Mouse (Mus musculus): Measurements from ENCODE around the gene Pde4b. TPM values are rescaled to one million over a fixed set of nuclear protein-coding genes. Genes with fewer than 3 reads are reported as not detected.
"Not testable (repeated sequence)": the region's sequence is repeated elsewhere in the genome, so short reads cannot be mapped to it uniquely, and the experiment has no call there.

The Pde4b gene
- polyA plus RNA-seq, 1 experiment from 2014 or later, result 25.7 TPM

- DNase-seq (peak; percentile 62), ATAC-seq (ENCODE audit: insufficient read depth) (no peak)
- H3K36me3 ChIP-seq (ENCODE audit: insufficient read depth), result no peaks in the 10 kb centered on the region
- H3K9ac ChIP-seq, result no peak overlapping the region
- no peak overlapping the region for H3K4me2 ChIP-seq
- WGBS, result 40% methylated on average over 4 of the region's 4 CpGs
- H3K27ac ChIP-seq (ENCODE audit: low read depth), result no peak overlapping the region
- H3K4me1 ChIP-seq (ENCODE audit: insufficient read depth), result no peaks in the 10 kb centered on the region
- no peak overlapping the region for H3K4me3 ChIP-seq (ENCODE audit: low read depth, low read length)
- no peaks in the 10 kb centered on the region for H3K9me3 ChIP-seq (ENCODE audit: low read depth, low read length)
- peak; percentile 64 for TF ChIP-seq CTCF (IDR thresholded peaks at IDR 0.05; ENCODE audit: low read depth)
- no peaks in the 10 kb centered on the region for H3K27me3 ChIP-seq (ENCODE audit: insufficient read depth, low read length)
These were observed 399.0 kb downstream of the Pde4b start for GRCm38 (mm10) chr4:102486134-102486920.

DNA sequence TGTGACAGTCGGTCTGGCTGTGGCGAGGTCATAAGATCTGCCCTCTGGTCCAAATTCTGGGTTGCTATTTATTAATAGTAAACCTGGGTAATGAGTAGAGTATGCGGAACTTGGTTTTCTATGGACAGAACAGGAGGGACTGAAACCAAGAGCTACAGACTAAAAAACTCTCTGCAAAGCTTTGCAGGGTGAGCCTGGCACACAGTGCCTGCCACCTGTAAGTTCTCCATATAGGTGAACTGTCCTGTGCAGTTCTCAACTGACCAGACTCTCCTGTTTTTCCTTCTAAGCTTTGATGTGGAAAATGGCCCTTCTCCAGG, 399.5 kb downstream of the Pde4b start:
- Histone ChIP-seq H3K27me3 (ENCODE audit: insufficient read depth, low read length) (no peaks in the 10 kb centered on the region), H3K4me1 (ENCODE audit: insufficient read depth) (no peaks in the 10 kb centered on the region), H3K4me2 (no peak overlapping the region), H3K36me3 (ENCODE audit: insufficient read depth) (no peaks in the 10 kb centered on the region), H3K27ac (ENCODE audit: low read depth) (no peak overlapping the region), H3K9me3 (ENCODE audit: low read depth, low read length) (no peaks in the 10 kb centered on the region), H3K4me3 (ENCODE audit: low read depth, low read length) (no peak overlapping the region), H3K9ac (no peak overlapping the region)
- TF ChIP-seq CTCF (IDR thresholded peaks at IDR 0.05; ENCODE audit: low read depth), result no peak
- WGBS, result 71% methylated on average over 3 of the region's 3 CpGs
- DNase-seq, result no peak
- ATAC-seq (ENCODE audit: insufficient read depth), result no peak

- H3K4me1 ChIP-seq (ENCODE audit: insufficient read depth), result no peaks in the 10 kb centered on the region
- TF ChIP-seq CTCF (IDR thresholded peaks at IDR 0.05; ENCODE audit: low read depth), result peak; percentile 40; the same call in 1 of the 2 replicates
- ATAC-seq (ENCODE audit: insufficient read depth) (no peak), DNase-seq (peak; percentile 49)
- H3K27ac ChIP-seq (ENCODE audit: low read depth), result no peak overlapping the region
- H3K4me2 ChIP-seq, result no peak overlapping the region
- no peak overlapping the region for H3K9ac ChIP-seq
- no peaks in the 10 kb centered on the region for H3K36me3 ChIP-seq (ENCODE audit: insufficient read depth)
- 26% methylated on average over 2 of the region's 2 CpGs for WGBS
- no peaks in the 10 kb centered on the region for H3K9me3 ChIP-seq (ENCODE audit: low read depth, low read length)
- no peak overlapping the region for H3K4me3 ChIP-seq (ENCODE audit: low read depth, low read length)
- H3K27me3 ChIP-seq (ENCODE audit: insufficient read depth, low read length), result no peaks in the 10 kb centered on the region
These were observed 400.7 kb downstream of the Pde4b start for GRCm38 (mm10) chr4:102488000-102488399.

- no peak overlapping the region for H3K4me3 ChIP-seq (ENCODE audit: low read depth, low read length)
- H3K27me3 ChIP-seq (ENCODE audit: insufficient read depth, low read length), result no peaks in the 10 kb centered on the region
- H3K36me3 ChIP-seq (ENCODE audit: insufficient read depth), result no peaks in the 10 kb centered on the region
- no peak overlapping the region for H3K9ac ChIP-seq
- TF ChIP-seq CTCF (IDR thresholded peaks at IDR 0.05; ENCODE audit: low read depth), result no peak
- no peaks in the 10 kb centered on the region for H3K4me1 ChIP-seq (ENCODE audit: insufficient read depth)
- no peak for ATAC-seq (ENCODE audit: insufficient read depth)
- WGBS, result 72% methylated on average over 11 of the region's 11 CpGs
- no peaks in the 10 kb centered on the region for H3K9me3 ChIP-seq (ENCODE audit: low read depth, low read length)
- H3K27ac ChIP-seq (ENCODE audit: low read depth), result no peak overlapping the region
- no peak for DNase-seq
- H3K4me2 ChIP-seq, result no peak overlapping the region
These were observed 404.3 kb downstream of the Pde4b start for GRCm38 (mm10) chr4:102491468-102492123.

DNA sequence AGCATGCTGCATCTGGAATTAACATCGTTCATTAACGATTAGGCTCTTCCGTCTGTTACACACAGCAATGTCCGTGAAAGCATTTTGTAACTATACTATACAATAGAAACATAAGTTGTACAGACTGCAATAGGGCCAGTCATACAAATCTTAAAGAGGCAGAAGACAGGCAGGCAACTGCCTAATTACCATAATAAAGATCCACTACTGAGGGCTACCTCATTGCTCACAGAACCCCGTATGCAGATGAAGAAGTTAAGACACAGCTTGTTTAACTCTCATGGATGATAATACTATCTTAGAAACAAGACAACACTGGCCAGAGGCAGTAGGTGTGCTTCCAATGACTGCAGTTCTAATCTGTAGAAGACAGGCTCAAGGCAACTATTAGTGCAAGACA, 405.6 kb downstream of the Pde4b start:
- ATAC-seq (ENCODE audit: insufficient read depth) (no peak), DNase-seq (no peak)
- no peaks in the 10 kb centered on the region for H3K9me3 ChIP-seq (ENCODE audit: low read depth, low read length)
- no peak overlapping the region for H3K4me3 ChIP-seq (ENCODE audit: low read depth, low read length)
- H3K4me2 ChIP-seq, result no peak overlapping the region
- 89% methylated on average over 5 of the region's 5 CpGs for WGBS
- no peaks in the 10 kb centered on the region for H3K27me3 ChIP-seq (ENCODE audit: insufficient read depth, low read length)
- H3K4me1 ChIP-seq (ENCODE audit: insufficient read depth), result no peaks in the 10 kb centered on the region
- no peaks in the 10 kb centered on the region for H3K36me3 ChIP-seq (ENCODE audit: insufficient read depth)
- no peak for TF ChIP-seq CTCF (IDR thresholded peaks at IDR 0.05; ENCODE audit: low read depth)
- H3K27ac ChIP-seq (ENCODE audit: low read depth), result no peak overlapping the region
- no peak overlapping the region for H3K9ac ChIP-seq

DNA sequence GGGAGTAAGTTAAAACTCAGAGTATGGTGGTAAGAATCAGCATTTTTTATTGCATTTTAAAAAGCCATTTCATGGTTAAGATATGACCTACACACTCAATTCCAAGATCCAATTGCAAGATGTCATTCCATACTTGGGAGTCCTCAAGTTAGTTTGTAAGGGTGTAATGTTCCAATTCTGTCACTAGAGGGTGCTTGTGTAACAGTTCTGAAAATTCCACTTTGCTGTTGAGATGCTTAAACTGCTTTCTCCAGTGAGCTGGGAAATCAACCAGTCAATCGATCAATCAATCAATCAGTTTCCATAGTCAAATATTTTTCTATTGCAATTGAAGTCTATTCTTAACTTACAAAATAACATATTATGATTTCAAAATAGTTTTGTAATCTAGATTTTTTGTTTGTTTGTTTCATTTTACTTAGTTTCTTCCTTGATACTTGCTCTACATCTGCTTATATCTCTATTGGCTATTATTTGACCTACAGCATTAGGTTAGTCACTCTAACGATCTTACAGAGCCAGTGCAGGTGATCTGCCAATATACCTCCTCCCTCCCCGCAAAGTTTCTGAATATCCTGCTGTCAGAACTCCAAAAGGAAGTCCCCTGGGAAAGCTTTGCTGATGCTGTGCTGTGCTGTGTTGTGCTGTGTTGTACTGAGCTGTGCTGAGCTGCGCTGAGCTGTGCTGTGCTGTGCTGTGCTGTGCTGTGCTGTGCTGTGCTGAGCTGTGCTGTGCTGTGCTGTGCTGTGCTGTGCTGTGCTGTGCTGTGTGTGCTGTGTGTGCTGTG, 406.2 kb downstream of the Pde4b start:
- WGBS, result 44% methylated on average over 4 of the region's 4 CpGs

GRCm38 (mm10) chr4:102494203-102494602, 406.9 kb downstream of the Pde4b start:
- H3K27ac ChIP-seq (ENCODE audit: low read depth); H3K9me3 ChIP-seq (ENCODE audit: low read depth, low read length); DNase-seq; H3K9ac ChIP-seq; H3K4me1 ChIP-seq (ENCODE audit: insufficient read depth); H3K27me3 ChIP-seq (ENCODE audit: insufficient read depth, low read length); H3K4me2 ChIP-seq; H3K4me3 ChIP-seq (ENCODE audit: low read depth, low read length); H3K36me3 ChIP-seq (ENCODE audit: insufficient read depth): not testable (repeated sequence)
- 94% methylated on average over 5 of the region's 10 CpGs for WGBS
- ATAC-seq (ENCODE audit: insufficient read depth), result peak; percentile 82; the same call in 1 of the 2 replicates

More for the DNA sequence above, 406.2 kb downstream of the Pde4b start:
- H3K4me2 ChIP-seq, result no peak overlapping the region
- no peaks in the 10 kb centered on the region for H3K9me3 ChIP-seq (ENCODE audit: low read depth, low read length)
- no peak overlapping the region for H3K27ac ChIP-seq (ENCODE audit: low read depth)
- ATAC-seq (ENCODE audit: insufficient read depth) (no peak; the same call in 1 of the 2 replicates), DNase-seq (peak; percentile 91)
- H3K9ac ChIP-seq, result no peak overlapping the region
- peak; percentile 91 for TF ChIP-seq CTCF (IDR thresholded peaks at IDR 0.05; ENCODE audit: low read depth)
- no peaks in the 10 kb centered on the region for H3K27me3 ChIP-seq (ENCODE audit: insufficient read depth, low read length)
- no peak overlapping the region for H3K4me3 ChIP-seq (ENCODE audit: low read depth, low read length)
- H3K36me3 ChIP-seq (ENCODE audit: insufficient read depth), result no peaks in the 10 kb centered on the region
- no peaks in the 10 kb centered on the region for H3K4me1 ChIP-seq (ENCODE audit: insufficient read depth)

Data from lung, embryonic 14.5 days (tissue).